Mouse (Mus musculus): ENCODE measurements around the gene Gh. TPM values are rescaled to one million over a fixed set of nuclear protein-coding genes. Genes with fewer than 3 reads are reported as not detected.

Gh gene
- polyA plus RNA-seq, 1 experiment, result not detected

DNA sequence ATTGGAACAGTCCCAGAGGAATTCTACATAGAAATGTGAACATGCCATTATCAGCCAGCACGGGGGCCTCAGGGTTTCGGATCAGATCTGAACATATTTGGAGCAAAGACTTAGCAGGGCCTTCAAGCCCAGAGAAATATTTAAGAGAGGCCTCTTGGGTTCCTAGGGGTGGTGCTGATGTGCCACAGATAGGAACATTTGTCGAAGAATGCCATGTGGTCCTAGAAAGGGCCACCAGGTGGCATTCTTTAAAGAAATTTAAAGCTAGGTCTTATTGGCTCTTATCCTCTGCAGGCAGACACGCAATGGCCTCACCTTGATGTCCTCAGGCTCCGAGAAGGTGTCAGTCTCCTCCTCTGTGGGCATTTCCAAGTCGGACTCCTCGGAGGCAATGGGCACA, 28.0 kb upstream of the Gh start:
- TF ChIP-seq POLR2A (IDR thresholded peaks at IDR 0.05; ENCODE audit: low read depth, low read length) (no peak), CTCF (IDR thresholded peaks at IDR 0.05; ENCODE audit: borderline replicate concordance, insufficient read depth, low read length) (no peak)
- H3K4me1 ChIP-seq (ENCODE audit: control insufficient read depth, insufficient read depth, low read length), result no peaks in the 10 kb centered on the region

DNA sequence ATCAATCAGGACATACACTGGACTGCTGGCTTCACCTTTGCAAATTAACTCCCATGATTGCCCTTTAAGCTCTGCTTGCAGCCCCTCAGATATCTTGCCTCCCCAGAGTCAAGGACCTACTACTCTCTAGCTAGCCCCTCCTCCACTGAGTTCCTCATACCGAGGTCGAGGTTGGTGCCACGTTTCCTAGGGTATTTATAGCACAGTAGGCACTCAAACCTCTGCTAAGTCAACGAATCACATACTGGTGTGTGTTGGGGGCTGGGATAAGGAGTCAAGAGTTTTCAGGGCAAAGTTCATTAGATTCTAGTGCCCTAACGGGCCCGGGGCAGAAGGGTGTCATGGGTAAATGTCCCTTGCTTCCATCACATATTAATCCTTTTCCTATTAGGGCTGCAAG, 27.5 kb upstream of the Gh start:
- Histone ChIP-seq H3K4me1 (ENCODE audit: control insufficient read depth, insufficient read depth, low read length) (no peaks in the 10 kb centered on the region), H3K27ac (ENCODE audit: insufficient read depth, low read length) (no peak overlapping the region), H3K4me3 (ENCODE audit: insufficient read depth, low read length) (no peak overlapping the region)
- TF ChIP-seq POLR2A (IDR thresholded peaks at IDR 0.05; ENCODE audit: low read depth, low read length) (no peak), CTCF (IDR thresholded peaks at IDR 0.05; ENCODE audit: borderline replicate concordance, insufficient read depth, low read length) (no peak)

More for the DNA sequence above, 28.0 kb upstream of the Gh start:
- no peak overlapping the region for H3K27ac ChIP-seq (ENCODE audit: insufficient read depth, low read length)
- H3K4me3 ChIP-seq (ENCODE audit: insufficient read depth, low read length), result no peak overlapping the region

DNA sequence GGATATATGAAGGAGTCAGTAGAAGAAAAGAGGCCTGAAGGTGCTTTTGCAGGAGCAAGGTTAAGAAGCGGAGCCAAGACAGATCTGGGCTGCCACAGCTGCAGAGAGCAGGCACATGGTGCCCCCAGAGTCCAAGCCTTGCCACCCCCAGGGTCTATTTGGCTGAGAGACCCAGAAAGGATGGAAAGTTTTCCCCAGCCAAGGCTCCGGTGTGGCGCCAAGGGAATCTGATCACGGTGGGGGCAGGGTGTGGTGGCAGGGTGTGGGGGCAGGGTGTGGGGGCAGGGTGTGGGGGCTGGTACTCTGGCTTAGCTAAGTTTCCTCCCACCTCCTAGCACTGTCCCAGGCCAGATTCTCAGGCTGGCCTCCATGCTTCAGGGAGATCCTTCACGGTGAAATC, 26.9 kb upstream of the Gh start:
- TF ChIP-seq CTCF (IDR thresholded peaks at IDR 0.05; ENCODE audit: borderline replicate concordance, insufficient read depth, low read length), result no peak
- no peak for TF ChIP-seq POLR2A (IDR thresholded peaks at IDR 0.05; ENCODE audit: low read depth, low read length)
- Histone ChIP-seq H3K27ac (ENCODE audit: insufficient read depth, low read length) (no peak overlapping the region), H3K4me3 (ENCODE audit: insufficient read depth, low read length) (no peak overlapping the region), H3K4me1 (ENCODE audit: control insufficient read depth, insufficient read depth, low read length) (no peaks in the 10 kb centered on the region)

DNA sequence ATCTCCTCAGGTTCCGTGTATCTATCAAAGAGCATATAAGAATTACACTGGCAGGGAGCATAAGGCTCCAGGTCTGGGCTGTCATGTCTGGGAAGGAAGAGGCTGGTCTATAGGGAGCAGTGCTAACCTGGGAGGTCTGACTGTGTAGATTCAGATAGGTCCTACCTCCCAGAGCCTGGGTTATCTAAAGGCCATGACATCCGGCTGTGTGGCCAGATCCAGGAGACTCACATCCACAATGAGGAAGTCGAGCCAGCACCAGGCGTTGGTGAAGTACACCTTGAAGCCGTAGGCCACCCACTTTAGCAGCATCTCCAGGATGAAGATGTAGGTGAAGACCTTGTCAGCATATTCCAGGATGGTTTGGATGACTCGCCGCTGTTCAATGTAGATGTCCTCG, 24.8 kb upstream of the Gh start:
- Histone ChIP-seq H3K27ac (ENCODE audit: insufficient read depth, low read length) (no peak overlapping the region), H3K4me3 (ENCODE audit: insufficient read depth, low read length) (no peak overlapping the region), H3K4me1 (ENCODE audit: control insufficient read depth, insufficient read depth, low read length) (no peaks in the 10 kb centered on the region)
- TF ChIP-seq POLR2A (IDR thresholded peaks at IDR 0.05; ENCODE audit: low read depth, low read length) (no peak), CTCF (IDR thresholded peaks at IDR 0.05; ENCODE audit: borderline replicate concordance, insufficient read depth, low read length) (no peak)

DNA sequence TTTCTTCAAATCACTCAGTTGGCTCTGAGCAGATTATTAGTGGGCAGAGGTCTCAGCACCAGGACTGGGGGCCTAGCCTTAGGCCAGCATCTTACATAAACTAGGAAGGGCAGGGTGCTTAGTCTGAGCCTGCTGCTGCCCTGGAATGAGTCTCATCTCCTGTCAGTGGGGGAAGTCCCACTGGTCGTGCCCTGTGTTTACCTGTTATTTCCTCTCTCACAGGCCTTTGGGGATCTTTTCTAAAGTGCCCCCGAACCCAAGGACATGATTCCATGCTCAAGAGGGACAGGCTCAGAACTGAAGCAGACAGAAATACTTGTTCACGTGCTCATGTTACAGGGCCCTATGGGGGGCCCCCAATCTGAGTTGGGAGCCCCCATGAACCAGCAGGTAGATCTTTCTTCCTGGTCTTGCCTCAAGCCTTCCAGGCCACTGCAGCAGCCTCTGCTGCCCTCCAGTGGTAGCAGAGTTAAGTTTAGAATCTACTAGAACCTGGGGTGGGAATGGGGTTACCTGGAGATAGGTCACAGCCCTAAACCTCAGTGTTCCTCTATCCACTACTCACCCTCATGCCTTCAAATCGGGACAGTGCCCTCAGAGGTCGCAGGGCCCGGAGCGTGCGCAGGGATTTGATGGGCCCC, 24.0 kb upstream of the Gh start:
- H3K4me3 ChIP-seq (ENCODE audit: insufficient read depth, low read length), result no peak overlapping the region
- TF ChIP-seq POLR2A (IDR thresholded peaks at IDR 0.05; ENCODE audit: low read depth, low read length), result no peak
- peak; percentile 68 for TF ChIP-seq CTCF (IDR thresholded peaks at IDR 0.05; ENCODE audit: borderline replicate concordance, insufficient read depth, low read length)
- H3K27ac ChIP-seq (ENCODE audit: insufficient read depth, low read length), result no peak overlapping the region
- no peaks in the 10 kb centered on the region for H3K4me1 ChIP-seq (ENCODE audit: control insufficient read depth, insufficient read depth, low read length)

DNA sequence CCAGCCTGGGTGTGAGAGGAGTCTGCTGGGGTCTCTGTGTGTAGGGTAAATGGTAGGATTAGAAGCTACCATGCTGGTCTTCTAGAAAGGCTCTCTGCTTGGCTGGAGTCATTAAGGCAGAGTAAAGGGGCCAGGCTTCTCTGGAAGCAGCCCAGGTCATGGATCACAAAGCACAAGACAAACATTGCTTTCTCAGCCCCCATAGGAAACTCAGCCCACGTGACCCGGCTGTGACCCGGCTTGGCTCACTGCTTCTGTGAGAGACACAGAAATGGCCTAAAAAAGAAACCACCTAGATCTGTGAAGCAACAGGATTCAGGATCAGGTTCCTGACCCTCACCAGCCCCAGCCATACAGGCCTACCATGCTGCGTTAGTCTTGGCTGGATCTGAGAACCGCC, 23.2 kb upstream of the Gh start:
- H3K4me1 ChIP-seq (ENCODE audit: control insufficient read depth, insufficient read depth, low read length), result no peaks in the 10 kb centered on the region
- no peak for TF ChIP-seq CTCF (IDR thresholded peaks at IDR 0.05; ENCODE audit: borderline replicate concordance, insufficient read depth, low read length)
- no peak for TF ChIP-seq POLR2A (IDR thresholded peaks at IDR 0.05; ENCODE audit: low read depth, low read length)
- H3K4me3 ChIP-seq (ENCODE audit: insufficient read depth, low read length), result no peak overlapping the region
- H3K27ac ChIP-seq (ENCODE audit: insufficient read depth, low read length), result no peak overlapping the region

DNA sequence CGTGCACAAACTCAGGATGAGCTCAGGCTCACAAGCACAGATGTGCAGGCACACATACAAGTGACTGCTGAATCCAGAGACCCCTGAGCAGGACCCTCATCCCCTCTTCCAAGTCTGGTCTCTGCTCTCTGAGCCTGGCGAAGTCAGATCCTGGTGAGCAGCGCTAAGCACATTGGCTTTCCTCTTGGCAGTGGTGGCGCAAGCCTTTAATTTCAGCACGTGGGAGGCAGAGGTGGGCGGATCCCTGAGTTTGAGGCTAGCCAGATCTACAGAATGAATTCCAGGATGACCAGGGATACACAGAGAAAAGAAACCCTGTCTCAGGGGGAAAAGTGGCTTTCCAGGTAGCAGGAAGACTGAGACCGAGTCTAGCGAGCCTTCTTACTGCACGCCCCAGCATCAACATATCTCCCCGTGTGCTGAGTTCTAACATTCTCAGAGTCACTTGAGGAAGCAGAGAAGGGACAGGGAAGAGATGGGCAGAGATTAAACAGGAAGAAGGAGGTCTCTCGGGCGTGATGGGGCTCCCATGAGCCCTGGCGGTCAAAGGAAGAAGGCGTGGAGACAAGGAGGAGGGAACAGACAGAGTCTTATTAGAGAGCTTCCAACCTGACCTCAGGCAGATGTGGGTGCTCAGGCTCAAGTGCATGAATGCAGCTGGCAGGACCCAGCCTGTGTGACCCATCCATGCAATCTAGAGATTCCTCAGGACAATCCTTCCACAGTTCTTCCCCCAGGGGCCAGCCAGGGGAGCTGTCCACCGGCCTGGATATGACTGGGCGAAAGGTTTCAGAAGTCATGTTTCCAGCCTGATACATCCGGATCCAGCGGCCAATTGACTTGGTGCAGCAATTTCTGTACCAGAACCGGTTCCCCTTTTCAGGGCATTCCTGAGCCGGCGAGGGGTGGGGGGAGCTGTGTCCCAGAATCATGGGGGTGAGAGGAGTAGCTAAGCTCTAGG, 17.0 kb upstream of the Gh start:
- H3K4me1 ChIP-seq (ENCODE audit: control insufficient read depth, insufficient read depth, low read length), result peaks cover 3% of the 10 kb centered on the region
- H3K4me3 ChIP-seq (ENCODE audit: insufficient read depth, low read length), result no peak overlapping the region
- TF ChIP-seq POLR2A (IDR thresholded peaks at IDR 0.05; ENCODE audit: low read depth, low read length) (no peak), CTCF (IDR thresholded peaks at IDR 0.05; ENCODE audit: borderline replicate concordance, insufficient read depth, low read length) (no peak)
- H3K27ac ChIP-seq (ENCODE audit: insufficient read depth, low read length), result no peak overlapping the region

DNA sequence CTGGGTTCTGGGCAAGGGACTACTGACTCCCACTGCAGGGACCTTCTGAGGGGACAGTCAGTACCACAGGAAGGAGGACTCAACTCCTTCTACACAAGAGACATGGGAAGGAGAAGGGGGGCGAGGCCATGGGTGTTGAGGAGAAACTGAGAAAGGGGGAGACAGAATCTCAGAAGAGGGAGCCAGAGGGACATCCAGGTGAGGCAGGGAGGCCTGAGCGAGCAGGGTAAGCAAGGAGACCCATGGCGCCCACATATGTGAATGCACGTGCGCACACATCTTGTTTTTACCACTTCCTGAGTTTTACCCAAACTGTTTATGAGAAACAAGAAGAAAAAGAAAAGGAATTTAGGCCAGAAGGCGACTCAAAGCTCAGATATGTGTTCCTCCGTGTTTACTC, 16.1 kb upstream of the Gh start:
- Histone ChIP-seq H3K27ac (ENCODE audit: insufficient read depth, low read length) (no peak overlapping the region), H3K4me3 (ENCODE audit: insufficient read depth, low read length) (no peak overlapping the region), H3K4me1 (ENCODE audit: control insufficient read depth, insufficient read depth, low read length) (peaks cover 3% of the 10 kb centered on the region)
- TF ChIP-seq POLR2A (IDR thresholded peaks at IDR 0.05; ENCODE audit: low read depth, low read length), result no peak
- TF ChIP-seq CTCF (IDR thresholded peaks at IDR 0.05; ENCODE audit: borderline replicate concordance, insufficient read depth, low read length), result no peak

DNA sequence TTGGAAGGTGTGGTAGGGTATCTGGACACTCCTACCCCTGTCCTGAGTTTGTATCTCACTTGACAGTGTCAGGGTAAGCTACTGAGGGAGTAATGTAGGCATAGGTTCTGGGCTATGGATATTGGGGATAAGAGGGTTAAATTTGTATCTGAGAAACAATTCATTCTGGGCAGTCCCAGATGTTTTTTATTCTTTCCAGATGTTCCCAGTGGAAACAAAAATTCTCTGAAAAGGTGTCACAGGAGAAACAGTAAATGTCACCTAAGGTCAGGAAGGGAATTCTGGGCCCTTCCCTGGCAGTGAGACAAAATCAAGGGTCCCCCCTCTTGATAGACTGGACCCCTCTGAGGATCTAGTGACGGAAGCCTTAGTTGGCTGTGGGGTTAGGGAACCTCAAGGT, 14.8 kb upstream of the Gh start:
- Histone ChIP-seq H3K4me3 (ENCODE audit: insufficient read depth, low read length) (no peak overlapping the region), H3K27ac (ENCODE audit: insufficient read depth, low read length) (no peak overlapping the region), H3K4me1 (ENCODE audit: control insufficient read depth, insufficient read depth, low read length) (peaks cover 3% of the 10 kb centered on the region)
- TF ChIP-seq POLR2A (IDR thresholded peaks at IDR 0.05; ENCODE audit: low read depth, low read length) (no peak), CTCF (IDR thresholded peaks at IDR 0.05; ENCODE audit: borderline replicate concordance, insufficient read depth, low read length) (no peak)

DNA sequence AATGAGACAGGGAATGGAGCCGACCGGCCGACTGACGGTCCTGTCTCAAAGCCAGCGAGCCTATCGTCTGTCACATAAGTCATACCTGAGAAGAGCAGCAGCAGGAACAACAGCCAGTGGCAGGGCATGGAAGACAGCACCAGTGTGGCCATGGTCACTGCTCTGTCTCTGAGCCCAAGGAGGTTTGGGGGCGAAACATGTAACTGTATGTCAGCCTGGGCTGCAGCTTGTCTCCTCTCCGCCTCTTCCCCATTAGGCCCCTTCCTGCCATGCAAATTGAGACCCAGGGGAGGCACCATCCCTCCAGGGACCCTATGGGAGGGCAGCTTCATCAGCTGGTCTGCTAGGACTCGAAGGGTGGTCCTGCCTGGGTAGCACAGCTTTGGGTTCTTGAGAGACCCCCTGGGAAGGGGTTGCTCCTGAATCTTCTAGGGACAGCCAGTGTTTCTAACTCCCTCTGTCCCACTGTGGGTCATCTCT, 12.7 kb upstream of the Gh start, which contains the start of gene Cd79b:
TSS of gene Cd79b (minus strand) at position 430 of the 480 bp plus-strand sequence.
- no peak for TF ChIP-seq POLR2A (IDR thresholded peaks at IDR 0.05; ENCODE audit: low read depth, low read length)
- TF ChIP-seq CTCF (IDR thresholded peaks at IDR 0.05; ENCODE audit: borderline replicate concordance, insufficient read depth, low read length), result no peak
- Histone ChIP-seq H3K4me3 (ENCODE audit: insufficient read depth, low read length) (no peak within 1 kb of the TSS), H3K4me1 (ENCODE audit: control insufficient read depth, insufficient read depth, low read length) (peaks cover 3% of the 10 kb centered on the region), H3K27ac (ENCODE audit: insufficient read depth, low read length) (no peak within 1 kb of the TSS)

Measured in embryonic fibroblast, embryonic 13.5 days (primary cell).